Mouse (Mus musculus): ENCODE data around the gene Ccdc47. TPM values are rescaled to one million over a fixed set of nuclear protein-coding genes. Genes with fewer than 3 reads are reported as not detected.

The Ccdc47 gene
- polyA plus RNA-seq, 2 experiments = 48.8 to 63.7 TPM

GRCm38 (mm10) chr11:106154091-106154490, 62.1 kb downstream of the Ccdc47 start:
- ATAC-seq (ENCODE audit: low FRiP score, low read depth) (no peak), DNase-seq (ENCODE audit: low spot score) (no peak)
- no peak overlapping the region for H3K27ac ChIP-seq (replicated peaks; ENCODE audit: low read depth, low read length)
- peaks cover 10% of the 10 kb centered on the region; the same call in 1 of the 2 replicates for H3K4me1 ChIP-seq (ENCODE audit: control insufficient read depth, insufficient read depth, low read length)
- no peaks in the 10 kb centered on the region for H3K9me3 ChIP-seq (ENCODE audit: control insufficient read depth, low read length)
- no peak overlapping the region for H3K4me3 ChIP-seq (replicated peaks; ENCODE audit: low read length)
- no peak overlapping the region for H3K4me2 ChIP-seq (replicated peaks; ENCODE audit: low read depth, low read length, severe bottlenecking)
- no peak overlapping the region for H3K9ac ChIP-seq (ENCODE audit: low read depth, low read length, severe bottlenecking)
- TF ChIP-seq POLR2A (IDR thresholded peaks at IDR 0.05; ENCODE audit: borderline replicate concordance, extremely low read depth, insufficient read depth, insufficient read length) = no peak
- H3K36me3 ChIP-seq (ENCODE audit: control insufficient read depth, insufficient read depth, low read length) = peaks cover 93% of the 10 kb centered on the region
- H3K27me3 ChIP-seq (ENCODE audit: control insufficient read depth, insufficient read depth, low read length) = no peaks in the 10 kb centered on the region
- WGBS = 76% methylated on average over 5 of the region's 5 CpGs

GRCm38 (mm10) chr11:106152132-106152531, 64.0 kb downstream of the Ccdc47 start:
- TF ChIP-seq POLR2A (IDR thresholded peaks at IDR 0.05; ENCODE audit: borderline replicate concordance, extremely low read depth, insufficient read depth, insufficient read length) = no peak
- 81% methylated on average over 8 of the region's 8 CpGs for WGBS

GRCm38 (mm10) chr11:106151219-106151618, 64.9 kb downstream of the Ccdc47 start:
- Histone ChIP-seq H3K4me3 (replicated peaks; ENCODE audit: low read length) (no peak overlapping the region), H3K36me3 (ENCODE audit: control insufficient read depth, insufficient read depth, low read length) (peaks cover 88% of the 10 kb centered on the region), H3K9me3 (ENCODE audit: control insufficient read depth, low read length) (no peaks in the 10 kb centered on the region), H3K27me3 (ENCODE audit: control insufficient read depth, insufficient read depth, low read length) (no peaks in the 10 kb centered on the region), H3K9ac (ENCODE audit: low read depth, low read length, severe bottlenecking) (no peak overlapping the region), H3K4me1 (ENCODE audit: control insufficient read depth, insufficient read depth, low read length) (no peaks in the 10 kb centered on the region; the same call in 1 of the 2 replicates), H3K4me2 (replicated peaks; ENCODE audit: low read depth, low read length, severe bottlenecking) (no peak overlapping the region), H3K27ac (replicated peaks; ENCODE audit: low read depth, low read length) (no peak overlapping the region)
- WGBS = 93% methylated on average over 3 of the region's 3 CpGs
- ATAC-seq (ENCODE audit: low FRiP score, low read depth) (no peak), DNase-seq (ENCODE audit: low spot score) (no peak)
- no peak for TF ChIP-seq POLR2A (IDR thresholded peaks at IDR 0.05; ENCODE audit: borderline replicate concordance, extremely low read depth, insufficient read depth, insufficient read length)

More at GRCm38 (mm10) chr11:106152132-106152531, 64.0 kb downstream of the Ccdc47 start:
- Histone ChIP-seq H3K27me3 (ENCODE audit: control insufficient read depth, insufficient read depth, low read length) (no peaks in the 10 kb centered on the region), H3K4me1 (ENCODE audit: control insufficient read depth, insufficient read depth, low read length) (no peaks in the 10 kb centered on the region; the same call in 1 of the 2 replicates), H3K36me3 (ENCODE audit: control insufficient read depth, insufficient read depth, low read length) (peaks cover 92% of the 10 kb centered on the region), H3K9me3 (ENCODE audit: control insufficient read depth, low read length) (no peaks in the 10 kb centered on the region), H3K4me3 (replicated peaks; ENCODE audit: low read length) (no peak overlapping the region), H3K27ac (replicated peaks; ENCODE audit: low read depth, low read length) (no peak overlapping the region), H3K9ac (ENCODE audit: low read depth, low read length, severe bottlenecking) (no peak overlapping the region), H3K4me2 (replicated peaks; ENCODE audit: low read depth, low read length, severe bottlenecking) (no peak overlapping the region)
- ATAC-seq (ENCODE audit: low FRiP score, low read depth) (no peak), DNase-seq (ENCODE audit: low spot score) (no peak)

Other genes starting within 250 kb of the Ccdc47 start
- 1.4 and 1.5 TPM in 2 replicates for gene Ace, start 248.4 kb downstream of the Ccdc47 start, polyA plus RNA-seq (2012; rRNA removed)
- gene Ace, start 248.4 kb downstream of the Ccdc47 start, polyA plus RNA-seq (2014; fragmentation: Nextera tagmentation; extraction: Ambion mirVana) = 1.1 and 1.2 TPM in 2 replicates
- gene Ace3, start 221.7 kb downstream of the Ccdc47 start, polyA plus RNA-seq (2012; rRNA removed) = not detected in 2 replicates
- gene Ace3, start 221.7 kb downstream of the Ccdc47 start, polyA plus RNA-seq (2014; fragmentation: Nextera tagmentation; extraction: Ambion mirVana) = not detected in 2 replicates
- 0.20 and 0.32 TPM in 2 replicates for gene Kcnh6, start 208.2 kb downstream of the Ccdc47 start, polyA plus RNA-seq (2012; rRNA removed)
- gene Kcnh6, start 208.2 kb downstream of the Ccdc47 start, polyA plus RNA-seq (2014; fragmentation: Nextera tagmentation; extraction: Ambion mirVana) = 0.23 and 0.32 TPM in 2 replicates
- gene Dcaf7, start 179.5 kb downstream of the Ccdc47 start, polyA plus RNA-seq (2012; rRNA removed) = 63.0 and 75.6 TPM in 2 replicates
- 63.3 and 71.6 TPM in 2 replicates for gene Dcaf7, start 179.5 kb downstream of the Ccdc47 start, polyA plus RNA-seq (2014; fragmentation: Nextera tagmentation; extraction: Ambion mirVana)
- gene Taco1, start 150.3 kb downstream of the Ccdc47 start, polyA plus RNA-seq (2012; rRNA removed) = 14.5 and 15.1 TPM in 2 replicates
- 7.4 and 7.8 TPM in 2 replicates for gene Taco1, start 150.3 kb downstream of the Ccdc47 start, polyA plus RNA-seq (2014; fragmentation: Nextera tagmentation; extraction: Ambion mirVana)
- gene Map3k3, start 131.7 kb downstream of the Ccdc47 start, polyA plus RNA-seq (2012; rRNA removed) = 48.5 and 54.5 TPM in 2 replicates
- gene Map3k3, start 131.7 kb downstream of the Ccdc47 start, polyA plus RNA-seq (2014; fragmentation: Nextera tagmentation; extraction: Ambion mirVana) = 33.3 and 37.5 TPM in 2 replicates
- gene Gm10840, start 55.5 kb downstream of the Ccdc47 start, polyA plus RNA-seq (2012; rRNA removed) = not detected in 2 replicates
- not detected in 2 replicates for gene Gm10840, start 55.5 kb downstream of the Ccdc47 start, polyA plus RNA-seq (2014; fragmentation: Nextera tagmentation; extraction: Ambion mirVana)
- 148 and 169 TPM in 2 replicates for gene Limd2, start 55.5 kb downstream of the Ccdc47 start, polyA plus RNA-seq (2012; rRNA removed)
- 237 and 260 TPM in 2 replicates for gene Limd2, start 55.5 kb downstream of the Ccdc47 start, polyA plus RNA-seq (2014; fragmentation: Nextera tagmentation; extraction: Ambion mirVana)
- 46.8 and 62.2 TPM in 2 replicates for gene Strada, start 14.2 kb downstream of the Ccdc47 start, polyA plus RNA-seq (2012; rRNA removed)
- gene Strada, start 14.2 kb downstream of the Ccdc47 start, polyA plus RNA-seq (2014; fragmentation: Nextera tagmentation; extraction: Ambion mirVana) = 24.0 and 28.5 TPM in 2 replicates
- 35.3 and 50.4 TPM in 2 replicates for gene Ddx42, start 582 bp upstream of the Ccdc47 start, polyA plus RNA-seq (2012; rRNA removed)
- 63.9 and 73.3 TPM in 2 replicates for gene Ddx42, start 582 bp upstream of the Ccdc47 start, polyA plus RNA-seq (2014; fragmentation: Nextera tagmentation; extraction: Ambion mirVana)
- gene Ftsj3, start 39.7 kb upstream of the Ccdc47 start, polyA plus RNA-seq (2012; rRNA removed) = 36.4 and 43.8 TPM in 2 replicates
- gene Ftsj3, start 39.7 kb upstream of the Ccdc47 start, polyA plus RNA-seq (2014; fragmentation: Nextera tagmentation; extraction: Ambion mirVana) = 54.6 and 55.8 TPM in 2 replicates
- gene Psmc5, start 39.8 kb upstream of the Ccdc47 start, polyA plus RNA-seq (2012; rRNA removed) = 123 and 186 TPM in 2 replicates
- 244 and 253 TPM in 2 replicates for gene Psmc5, start 39.8 kb upstream of the Ccdc47 start, polyA plus RNA-seq (2014; fragmentation: Nextera tagmentation; extraction: Ambion mirVana)
- 184 and 203 TPM in 2 replicates for gene Smarcd2, start 56.6 kb upstream of the Ccdc47 start, polyA plus RNA-seq (2012; rRNA removed)
- gene Smarcd2, start 56.6 kb upstream of the Ccdc47 start, polyA plus RNA-seq (2014; fragmentation: Nextera tagmentation; extraction: Ambion mirVana) = 114 and 130 TPM in 2 replicates
- gene Tcam1, start 60.3 kb upstream of the Ccdc47 start, polyA plus RNA-seq (2012; rRNA removed) = 0.78 and 1.0 TPM in 2 replicates
- gene Tcam1, start 60.3 kb upstream of the Ccdc47 start, polyA plus RNA-seq (2014; fragmentation: Nextera tagmentation; extraction: Ambion mirVana) = 0.22 and 0.66 TPM in 2 replicates
- not detected in 2 replicates for gene Gh, start 85.5 kb upstream of the Ccdc47 start, polyA plus RNA-seq (2012; rRNA removed)
- gene Gh, start 85.5 kb upstream of the Ccdc47 start, polyA plus RNA-seq (2014; fragmentation: Nextera tagmentation; extraction: Ambion mirVana) = not detected in 2 replicates
- 2.6 and 2.7 TPM in 2 replicates for gene Cd79b, start 98.4 kb upstream of the Ccdc47 start, polyA plus RNA-seq (2012; rRNA removed)
- 3.0 and 5.0 TPM in 2 replicates for gene Cd79b, start 98.4 kb upstream of the Ccdc47 start, polyA plus RNA-seq (2014; fragmentation: Nextera tagmentation; extraction: Ambion mirVana)
- 2.0 and 2.5 TPM in 2 replicates for gene Scn4a, start 136.9 kb upstream of the Ccdc47 start, polyA plus RNA-seq (2012; rRNA removed)
- gene Scn4a, start 136.9 kb upstream of the Ccdc47 start, polyA plus RNA-seq (2014; fragmentation: Nextera tagmentation; extraction: Ambion mirVana) = 0.15 and 0.30 TPM in 2 replicates
- 1.1 TPM in 2 replicates for gene Prr29, start 149.1 kb upstream of the Ccdc47 start, polyA plus RNA-seq (2012; rRNA removed)
- 0.59 TPM in 1 of 2 replicates, not detected in the other for gene Prr29, start 149.1 kb upstream of the Ccdc47 start, polyA plus RNA-seq (2014; fragmentation: Nextera tagmentation; extraction: Ambion mirVana)
- gene Icam2, start 171.7 kb upstream of the Ccdc47 start, polyA plus RNA-seq (2012; rRNA removed) = 32.8 and 34.5 TPM in 2 replicates
- gene Icam2, start 171.7 kb upstream of the Ccdc47 start, polyA plus RNA-seq (2014; fragmentation: Nextera tagmentation; extraction: Ambion mirVana) = 42.9 and 46.4 TPM in 2 replicates